Mouse (Mus musculus): ENCODE data around the gene Cdh22.

Cdh22 gene

GRCm38 (mm10) chr2:165145821-165146220, 88.8 kb downstream of the Cdh22 start:
- no peak for DNase-seq

DNA sequence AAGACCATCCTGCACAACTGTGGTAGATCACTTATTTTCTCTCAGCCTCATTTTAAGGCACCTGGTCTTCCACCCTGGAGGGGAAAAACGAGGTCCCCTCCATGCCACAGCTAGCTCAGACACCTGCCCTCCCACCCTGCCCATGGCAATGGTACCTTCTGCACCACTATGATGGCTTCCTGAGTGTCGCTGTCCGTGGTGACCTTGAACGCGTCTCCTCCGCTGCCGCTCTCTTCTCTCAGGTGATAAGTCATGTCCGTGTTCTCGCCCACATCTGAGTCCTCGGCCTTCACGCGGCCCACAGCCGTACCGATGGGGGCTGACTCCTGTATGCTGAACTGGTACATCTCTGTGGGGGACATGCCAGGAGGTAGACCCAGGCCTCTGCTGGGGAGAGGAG, 91.2 kb downstream of the Cdh22 start:
- DNase-seq = no peak

DNA sequence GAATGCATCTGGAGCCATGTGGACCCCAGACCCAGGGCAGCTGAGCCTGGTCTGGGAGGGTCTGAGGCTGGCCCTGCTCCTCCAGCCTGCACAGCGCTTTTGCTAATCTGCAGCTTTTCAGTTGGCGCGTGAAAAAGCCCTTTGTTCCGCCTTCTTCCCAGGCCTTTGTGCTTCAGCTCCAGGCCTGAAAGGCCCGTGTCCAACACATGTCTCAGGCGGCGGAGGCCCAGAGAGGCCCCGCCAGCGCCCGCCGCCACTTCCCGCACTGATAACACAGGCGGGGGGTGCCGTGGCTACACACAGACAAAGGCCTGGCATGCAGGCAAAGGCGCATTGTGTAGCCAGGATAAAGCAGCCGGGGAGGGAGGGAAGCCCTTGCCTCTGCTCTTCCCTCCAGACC, 98.6 kb downstream of the Cdh22 start:
- no peak for DNase-seq

- DNase-seq = no peak
Measured at GRCm38 (mm10) chr2:165133566-165133965, 101.1 kb downstream of the Cdh22 start.

GRCm38 (mm10) chr2:165131428-165131827, 103.2 kb downstream of the Cdh22 start:
- DNase-seq = no peak

- DNase-seq = no peak
Measured at GRCm38 (mm10) chr2:165129189-165129588, 105.5 kb downstream of the Cdh22 start.

GRCm38 (mm10) chr2:165126896-165127562, 107.6 kb downstream of the Cdh22 start:
- no peak for DNase-seq

GRCm38 (mm10) chr2:165121206-165121840, 113.3 kb downstream of the Cdh22 start:
- DNase-seq = no peak

DNA sequence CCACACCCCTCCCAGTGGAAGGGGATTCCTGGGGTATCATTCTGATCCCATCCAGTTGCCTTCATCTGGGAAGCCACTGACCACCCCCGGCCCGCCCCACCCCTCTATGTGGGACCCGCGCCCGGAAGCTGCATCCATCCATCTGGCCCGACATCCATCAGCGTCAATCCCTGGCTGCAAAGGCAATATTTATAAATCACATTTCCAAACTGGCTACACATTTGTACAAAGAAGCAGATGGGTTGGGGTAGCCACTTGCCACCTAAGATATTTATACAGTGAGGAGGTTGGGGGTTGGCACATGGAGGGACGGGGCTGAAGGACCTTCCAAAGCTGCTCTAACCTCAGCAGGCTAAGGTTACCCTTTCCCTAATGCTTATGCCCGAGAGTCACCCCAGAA, 113.9 kb downstream of the Cdh22 start:
- no peak for DNase-seq

DNA sequence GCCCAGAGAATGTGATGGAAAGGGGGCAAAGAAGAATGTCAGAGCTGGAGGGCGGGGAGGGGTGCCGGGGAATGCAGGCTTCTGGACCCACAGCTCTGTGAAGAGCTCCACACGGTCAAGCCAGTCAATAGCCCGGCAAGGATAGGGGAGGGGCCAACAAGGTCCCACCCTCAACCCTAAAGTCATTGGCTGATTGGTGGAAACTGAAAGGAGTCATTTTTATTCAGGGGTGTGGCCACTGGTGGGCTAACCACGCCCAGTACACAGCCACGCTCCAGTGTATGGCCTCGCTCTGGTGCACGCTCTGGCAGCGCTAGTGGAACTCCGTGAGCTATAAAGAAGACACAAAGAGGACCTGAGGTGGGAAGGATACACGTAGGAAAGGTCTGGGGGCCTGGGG, 120.9 kb downstream of the Cdh22 start:
- no peak for DNase-seq

- DNase-seq = peak; percentile 69
Measured at GRCm38 (mm10) chr2:165112149-165112548, 122.5 kb downstream of the Cdh22 start.

GRCm38 (mm10) chr2:165106585-165106984, 128.1 kb downstream of the Cdh22 start:
- no peak for DNase-seq

GRCm38 (mm10) chr2:165105513-165106079, 129.1 kb downstream of the Cdh22 start:
- no peak for DNase-seq

GRCm38 (mm10) chr2:165102920-165103319, 131.7 kb downstream of the Cdh22 start:
- DNase-seq = no peak

GRCm38 (mm10) chr2:165100749-165101148, 133.9 kb downstream of the Cdh22 start:
- DNase-seq = no peak

GRCm38 (mm10) chr2:165098861-165099260, 135.8 kb downstream of the Cdh22 start:
- DNase-seq = no peak

GRCm38 (mm10) chr2:165096367-165096766, 138.3 kb downstream of the Cdh22 start:
- no peak for DNase-seq

DNA sequence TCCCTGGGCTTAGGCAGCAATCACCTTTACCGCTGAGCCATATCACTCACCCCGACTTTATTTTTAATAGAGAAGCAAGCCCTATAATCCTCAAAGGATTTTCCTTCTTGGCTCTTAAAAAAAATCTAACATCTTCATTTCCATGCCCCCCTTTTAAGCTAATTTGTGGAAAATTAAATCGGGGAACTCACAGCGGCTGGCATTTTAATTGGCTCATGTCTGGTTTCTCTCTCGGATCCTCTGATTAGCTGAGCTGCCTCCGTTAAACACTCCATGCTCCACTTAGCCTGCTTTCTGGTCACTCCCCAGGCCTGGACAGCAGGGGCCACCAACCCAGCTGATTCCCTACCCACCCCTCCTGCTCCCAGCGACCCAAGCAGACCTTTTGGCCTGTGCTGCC, 142.3 kb downstream of the Cdh22 start:
- DNase-seq = no peak

GRCm38 (mm10) chr2:165091433-165091965, 143.2 kb downstream of the Cdh22 start:
- DNase-seq = no peak

DNA sequence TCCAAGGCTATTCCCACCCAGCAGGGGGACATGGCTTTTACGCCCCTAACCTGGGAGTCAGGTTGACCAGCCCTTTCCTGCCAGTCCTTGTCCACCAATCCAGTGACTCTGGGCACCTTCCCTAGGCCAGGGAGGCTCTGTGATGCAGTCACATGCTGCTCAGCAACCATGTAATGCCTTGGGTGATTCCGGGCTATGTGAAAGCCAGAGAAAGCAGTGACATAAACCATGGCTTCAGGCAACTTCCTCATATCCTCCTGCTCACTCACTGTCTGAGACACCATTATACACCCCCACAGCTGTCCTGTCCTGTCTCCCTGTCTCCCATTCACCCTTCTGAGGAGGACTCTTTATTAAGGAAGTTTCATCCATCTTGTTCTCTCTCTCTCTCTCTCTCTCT, 144.0 kb downstream of the Cdh22 start, which contains the start of gene 1700025C18Rik:
1700025C18Rik (minus strand) TSS at position 101 of the 400 bp plus-strand sequence.
- no peak for DNase-seq

DNA sequence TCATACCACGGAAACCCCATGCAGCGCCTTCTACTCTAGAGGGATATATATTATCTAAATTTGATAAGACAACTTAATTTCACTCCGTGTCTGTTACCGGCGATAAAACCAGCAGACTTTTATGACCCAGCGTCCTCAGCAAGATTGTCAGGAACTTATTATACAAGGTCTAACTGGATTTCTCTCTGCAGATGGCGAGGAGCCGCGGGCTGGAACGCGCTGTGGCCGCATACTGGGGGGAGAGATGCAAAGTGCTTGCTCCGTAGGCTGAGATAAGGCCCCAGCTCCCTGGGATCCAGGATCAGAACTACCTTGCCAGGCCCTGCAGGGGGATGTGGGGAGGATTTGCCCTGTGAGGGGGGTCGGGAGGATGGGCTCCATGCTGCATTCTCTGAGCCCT, 145.2 kb downstream of the Cdh22 start:
- DNase-seq = no peak

DNA sequence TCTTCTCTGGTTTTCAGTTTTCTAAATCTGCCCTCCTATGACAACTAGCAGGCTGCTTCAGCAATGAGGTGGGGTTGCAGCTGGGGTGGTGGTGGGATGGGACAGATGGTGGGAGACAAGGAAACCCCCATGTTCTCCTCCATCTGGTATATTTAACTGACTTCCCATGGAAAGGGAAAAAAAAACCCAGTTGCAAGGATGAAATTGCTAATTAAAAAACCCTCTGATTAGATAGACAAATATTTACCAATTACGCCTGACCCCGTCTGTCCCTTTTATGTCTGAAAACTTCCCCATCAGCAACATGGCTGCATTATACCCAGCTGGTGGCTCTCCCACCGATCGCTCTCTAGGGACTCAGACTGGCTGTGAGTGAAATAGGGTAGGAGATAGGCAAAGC, 148.0 kb downstream of the Cdh22 start:
- no peak for DNase-seq

DNA sequence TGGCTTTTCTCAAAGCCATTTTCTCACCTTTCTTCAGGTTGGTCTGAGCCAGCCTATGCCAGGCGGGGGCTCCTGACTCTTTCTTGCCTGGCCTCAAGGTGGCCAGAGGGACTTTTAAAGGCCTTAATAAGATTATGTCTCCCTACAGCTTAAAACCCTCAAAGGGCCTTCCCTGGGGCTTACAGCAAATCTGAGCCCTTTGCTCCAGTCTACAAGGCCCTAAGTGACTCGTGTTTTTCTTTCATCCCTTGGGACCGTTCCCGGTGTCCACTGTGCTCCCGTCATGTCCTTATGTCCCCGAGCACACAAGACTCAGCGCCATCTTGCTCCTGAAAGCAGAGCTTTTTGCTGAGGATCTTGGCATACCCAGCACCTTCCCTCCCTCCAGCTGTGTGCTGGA, 153.4 kb downstream of the Cdh22 start:
- no peak for DNase-seq

DNA sequence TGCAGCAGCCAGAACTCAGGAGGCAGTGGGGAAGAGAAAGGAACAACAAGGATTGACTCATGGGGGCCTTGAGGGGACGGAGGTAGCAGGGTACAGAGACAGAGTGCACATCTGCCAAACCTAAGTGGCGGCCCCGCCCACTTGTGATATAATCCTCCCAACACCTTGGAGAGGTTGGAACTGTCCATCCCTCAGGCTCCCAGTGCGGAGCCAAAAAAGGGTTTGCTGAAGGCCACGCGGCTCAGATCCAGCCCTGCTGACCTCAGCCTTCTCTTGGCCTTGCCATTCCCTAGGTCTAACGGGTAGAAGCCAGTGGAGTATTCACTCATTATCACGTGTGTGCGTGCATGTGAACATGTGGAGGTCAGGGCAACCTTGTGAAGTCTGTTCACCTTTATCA, 154.0 kb downstream of the Cdh22 start:
- DNase-seq = no peak
